Mouse (Mus musculus) G1E (cell line): ENCODE results near the gene Dnah2.

Experiments
- CTCF ChIP-seq: IDR thresholded peaks from 2 replicates; pipeline ENCODE4 v1.5.1; 2012; ENCODE audit warnings: low read depth, low read length, inconsistent platforms, mixed read lengths
- GATA1 ChIP-seq: IDR thresholded peaks from 2 replicates; pipeline ENCODE4 v1.6.1; 2012; ENCODE audit warnings: borderline replicate concordance, low read length, inconsistent platforms, mixed read lengths
- GATA2 ChIP-seq: IDR thresholded peaks from 2 replicates; pipeline ENCODE4 v1.6.1; 2012; ENCODE audit warnings: low read depth, low read length, inconsistent platforms, borderline replicate concordance
- POLR2AphosphoS5 ChIP-seq: IDR thresholded peaks from 2 replicates; pipeline ENCODE4 v1.6.1; 2012; ENCODE audit warnings: low read depth, low read length, inconsistent platforms; ENCODE audit not compliant: insufficient replicate concordance
- TAL1 ChIP-seq: conservative IDR thresholded peaks from 2 replicates; pipeline ENCODE4 v1.6.1; 2012; ENCODE audit warnings: low read depth, low read length, inconsistent platforms, mixed read lengths

- no peak for TF ChIP-seq CTCF
- TF ChIP-seq TAL1, result no peak
- no peak for TF ChIP-seq GATA2
- no peak for TF ChIP-seq GATA1
- no peak for TF ChIP-seq POLR2AphosphoS5
Measured at GRCm38 (mm10) chr11:69519976-69520375, 28.9 kb downstream of the Dnah2 start.
